Mouse (Mus musculus) adrenal gland, adult 18-20 months (tissue): Measurements from ENCODE around the gene Gm340. TPM values are rescaled to one million over a fixed set of nuclear protein-coding genes. Genes with fewer than 3 reads are reported as not detected.

ENCODE experiments used
- DNase-seq, 2 experiments: peaks; one replicate each; pipeline ENCODE4 v3.0.0; 2021 to 2022; ENCODE audit warnings: low spot score in 2 of 2
- microRNA-seq, 2 experiments: library from miRNA; unstranded; fragments of <30 nt; microRNA quantifications; one replicate each; pipeline ENCODE4 v1.2.0; 2021; ENCODE audit warnings: borderline number of aligned reads in 2 of 2
- total RNA-seq, 2 experiments: library from RNA; stranded (reverse); gene quantifications; 1 replicate in 1 of 2; 2 replicates in 1 of 2; pipeline ENCODE4 v1.2.3; 2021

Gm340 gene
- total RNA-seq, 2 experiments from 2014 or later, result 12.6 to 12.9 TPM

DNA sequence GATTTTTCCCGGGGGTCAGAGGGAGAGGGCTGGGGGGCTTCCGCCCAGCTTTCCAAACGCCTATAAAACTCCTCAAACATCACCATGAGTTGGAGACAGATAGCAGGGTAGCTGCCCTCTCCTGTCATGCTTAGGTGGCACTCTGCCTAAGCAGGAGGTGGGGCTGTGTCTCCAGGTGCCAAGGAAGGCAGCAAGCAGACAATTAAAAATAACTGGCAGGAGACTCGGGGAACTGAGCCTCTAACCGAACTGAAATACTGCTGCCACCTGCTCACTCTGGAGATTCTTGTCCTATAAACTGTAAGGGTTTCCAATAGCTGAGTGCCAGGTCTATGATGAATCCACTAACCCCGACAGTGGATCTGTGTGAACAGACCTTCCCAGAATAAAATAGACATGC, 29.5 kb downstream of the Gm340 start:
- no peak for DNase-seq

DNA sequence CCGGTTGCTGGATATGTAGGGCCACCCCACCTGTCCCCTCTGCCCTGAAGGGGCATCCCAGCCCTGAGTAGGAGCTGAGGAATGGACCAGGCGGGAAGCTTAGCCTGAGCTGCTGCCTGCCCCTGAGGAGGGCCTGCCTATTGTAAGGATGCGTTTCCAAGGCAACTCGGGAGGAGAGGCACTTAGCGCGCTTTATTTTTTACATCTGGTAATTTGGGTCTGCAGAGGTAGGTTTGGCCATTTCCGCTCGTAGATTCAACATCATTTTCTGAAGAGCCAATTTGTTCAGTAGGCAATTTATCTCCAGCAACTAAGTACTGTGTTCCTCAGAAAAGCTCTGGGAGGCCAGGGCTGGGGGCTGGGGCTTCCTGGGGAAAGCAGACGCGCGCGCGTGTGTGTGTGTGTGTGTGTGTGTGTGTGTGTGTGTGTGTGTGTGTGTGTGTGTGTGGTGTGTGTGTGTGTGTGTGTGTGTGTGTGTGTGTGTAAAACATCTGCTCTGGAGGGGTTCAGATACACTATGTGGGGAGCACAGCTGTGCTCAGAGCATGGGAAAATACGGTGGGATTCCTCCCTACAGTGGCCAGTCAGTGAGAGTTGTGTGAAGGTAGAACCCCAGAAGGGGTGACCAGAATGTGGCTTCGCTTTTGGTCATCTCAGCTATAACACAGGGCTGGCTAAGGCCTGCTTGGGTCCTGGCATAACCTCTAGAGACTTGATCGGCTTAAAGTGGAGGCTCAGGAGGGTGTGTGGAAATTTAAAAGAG, 31.3 kb downstream of the Gm340 start:
- no peak for DNase-seq

DNA sequence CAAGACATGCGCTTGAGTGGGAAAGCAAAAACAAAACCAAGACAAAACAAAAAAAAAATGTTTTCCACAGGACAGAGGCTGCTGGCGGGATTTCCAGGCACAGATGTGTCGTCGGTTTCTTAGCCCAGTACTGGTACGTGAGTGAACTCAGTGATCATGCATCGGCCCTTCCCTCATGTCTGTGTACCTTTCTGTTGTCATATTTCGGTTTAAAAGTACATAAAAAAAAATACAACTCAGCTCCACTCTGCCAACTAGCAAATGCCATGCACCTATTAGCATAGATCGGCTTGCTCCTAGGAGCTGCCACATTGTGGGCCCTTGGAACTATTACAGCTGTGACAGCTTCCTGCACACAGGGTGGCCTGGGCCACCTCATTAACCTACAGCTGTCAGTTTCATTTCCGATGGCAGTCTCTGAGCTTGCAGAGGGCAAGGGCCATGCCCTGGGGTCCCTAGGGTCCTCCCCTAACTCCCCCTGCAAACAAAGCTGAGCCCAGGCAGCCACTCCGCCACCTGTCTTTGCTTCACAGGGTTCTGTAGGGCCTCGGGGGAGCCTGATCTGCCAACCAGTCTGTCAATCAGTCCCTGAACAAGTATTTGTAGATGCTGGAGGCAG, 33.5 kb downstream of the Gm340 start:
- no peak for DNase-seq

DNA sequence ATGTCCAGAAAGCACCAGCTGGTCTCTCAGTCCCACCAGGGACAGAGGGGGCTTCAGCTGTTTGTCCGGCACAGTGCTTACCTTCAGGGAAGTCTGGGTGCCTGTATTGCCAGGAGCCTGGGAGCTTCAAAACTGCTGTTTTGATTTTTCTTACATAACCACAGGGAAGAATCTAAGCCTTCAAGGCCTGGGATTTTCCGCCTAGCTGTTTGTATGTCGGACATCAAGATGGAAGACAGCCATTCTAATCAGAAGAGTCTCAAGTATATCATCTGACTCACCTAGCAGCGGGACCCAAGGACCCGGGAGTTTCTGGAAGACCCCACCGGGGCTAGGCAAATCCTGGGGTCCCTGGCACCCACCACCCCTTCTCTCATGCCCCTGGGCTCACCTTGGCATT, 34.1 kb downstream of the Gm340 start:
- DNase-seq, result peak in 1 of 2 experiments; percentile 12

DNA sequence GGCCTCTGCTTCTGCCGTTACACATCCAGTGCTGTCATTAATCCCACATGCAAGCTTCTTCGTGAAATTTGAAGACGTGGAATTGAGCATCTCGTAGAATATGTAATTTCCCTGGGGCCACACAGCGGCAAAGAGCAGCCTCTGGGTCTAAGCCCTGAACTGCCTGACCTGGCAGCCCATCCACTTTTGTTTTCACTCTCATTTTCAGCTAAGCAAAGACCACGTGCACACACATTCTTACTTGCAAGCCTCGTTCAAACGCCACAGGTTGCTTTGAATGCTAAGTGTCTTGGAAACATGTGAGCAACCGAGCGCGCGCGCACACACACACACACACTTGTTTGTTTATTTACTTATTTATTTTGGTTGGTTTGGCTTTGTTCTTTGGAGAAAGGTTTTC, 34.9 kb downstream of the Gm340 start:
- no peak for DNase-seq

DNA sequence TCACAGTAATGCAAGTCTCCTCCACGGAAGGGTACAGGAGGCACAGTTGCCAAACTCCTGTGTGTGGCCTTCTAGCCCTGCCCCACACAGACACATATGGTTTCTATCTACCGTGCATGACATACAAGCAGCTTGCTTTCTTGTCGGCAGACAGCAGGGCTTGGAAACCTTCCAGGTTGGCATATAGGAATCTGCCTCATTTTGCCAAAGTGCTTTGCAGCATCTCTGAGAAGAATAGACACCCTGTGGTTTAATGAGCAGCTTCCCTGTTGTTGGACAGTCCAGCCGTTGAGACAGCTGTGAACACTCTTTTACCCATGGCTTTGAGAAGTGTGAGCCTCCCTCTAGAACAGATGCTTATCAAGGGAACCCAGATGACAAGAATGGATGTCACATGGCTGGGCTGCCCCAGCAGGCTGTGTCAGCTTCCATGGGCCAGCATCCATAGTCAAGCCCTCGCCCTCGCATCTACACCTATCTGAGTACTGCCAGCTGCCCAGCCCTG, 36.0 kb downstream of the Gm340 start:
- DNase-seq, result no peak

DNA sequence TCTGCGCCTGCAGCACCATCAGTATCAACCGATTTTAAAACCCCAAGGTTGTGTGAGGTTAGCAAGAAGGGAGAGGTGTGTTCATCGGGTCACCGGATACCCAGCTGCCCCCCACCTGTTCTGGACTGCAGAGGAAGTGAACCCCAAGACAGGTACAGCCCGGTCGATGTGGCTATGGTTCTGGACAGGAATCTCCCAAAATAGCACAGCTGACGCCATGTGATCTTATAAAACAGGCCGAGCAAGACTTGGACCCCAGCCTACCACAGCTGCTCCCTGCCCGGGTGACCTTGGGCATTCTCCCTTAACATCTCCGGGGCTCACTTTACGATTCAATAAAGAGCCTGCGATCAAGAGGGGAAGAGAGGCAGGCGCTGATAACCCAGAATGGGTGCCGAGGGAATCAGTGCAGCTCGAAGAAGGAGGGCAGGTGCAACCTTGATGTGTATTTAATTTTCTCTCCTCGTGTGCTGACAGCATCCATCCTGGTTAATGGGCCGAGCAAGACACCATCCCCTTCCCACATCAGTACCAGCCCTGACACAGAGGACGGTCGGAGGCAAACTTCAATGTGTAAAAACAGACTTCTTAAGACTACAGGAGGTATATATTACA, 36.7 kb downstream of the Gm340 start:
- peak in 1 of 2 experiments; percentile 20 for DNase-seq

DNA sequence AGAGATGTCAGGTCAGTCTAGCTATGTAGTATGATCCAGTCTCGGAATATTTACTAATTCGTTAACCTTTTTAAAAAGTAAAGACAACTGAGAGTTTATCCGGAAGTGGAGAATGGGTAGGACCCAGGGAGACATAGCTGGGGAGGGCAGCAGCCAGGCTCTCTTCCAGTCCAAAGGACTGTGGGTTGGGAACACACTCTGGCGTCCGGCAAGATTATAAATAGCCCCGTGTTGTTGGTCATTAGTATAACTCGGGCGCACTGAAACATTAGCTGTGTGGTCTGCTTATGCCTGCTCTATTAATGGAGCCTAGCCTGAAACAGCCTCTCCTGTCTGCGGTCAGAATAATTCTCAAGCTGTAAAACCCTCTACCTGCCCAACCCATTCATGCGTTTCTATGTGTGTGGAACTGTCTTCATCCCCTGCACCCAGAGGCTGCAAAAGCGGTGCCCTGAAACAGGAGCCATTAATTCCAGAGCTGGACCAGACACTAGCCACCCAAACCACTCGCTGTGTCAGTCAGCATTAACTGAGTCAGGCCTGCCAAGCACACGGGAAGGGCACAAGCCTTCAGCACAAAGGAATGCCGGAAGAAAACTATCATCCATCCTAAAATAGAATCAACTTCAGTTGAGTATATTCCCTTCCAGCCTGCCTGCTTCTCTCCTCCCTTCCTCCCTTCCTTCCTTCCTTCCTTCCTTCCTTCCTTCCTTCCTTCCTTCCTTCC, 38.4 kb downstream of the Gm340 start:
- no peak for DNase-seq

DNA sequence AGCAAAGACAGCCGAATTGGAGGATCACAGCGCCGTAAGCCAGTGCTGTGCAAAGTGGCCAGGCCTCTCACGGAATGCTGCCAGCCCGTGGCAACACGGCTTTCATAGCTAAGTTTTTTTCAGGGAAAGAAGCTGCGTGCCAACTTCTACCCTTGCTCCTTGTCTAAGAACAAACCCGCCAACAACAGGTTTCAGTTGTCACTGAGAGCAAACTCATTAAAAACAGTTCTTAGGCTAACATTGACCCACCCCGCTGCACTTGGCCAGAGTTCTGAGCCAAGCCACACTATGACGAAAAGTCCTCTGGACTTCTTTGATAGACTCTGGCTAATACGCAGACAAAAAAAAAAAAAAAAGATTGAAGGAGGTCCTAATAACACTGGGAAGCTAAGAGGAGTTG, 46.8 kb downstream of the Gm340 start:
- no peak for DNase-seq

DNA sequence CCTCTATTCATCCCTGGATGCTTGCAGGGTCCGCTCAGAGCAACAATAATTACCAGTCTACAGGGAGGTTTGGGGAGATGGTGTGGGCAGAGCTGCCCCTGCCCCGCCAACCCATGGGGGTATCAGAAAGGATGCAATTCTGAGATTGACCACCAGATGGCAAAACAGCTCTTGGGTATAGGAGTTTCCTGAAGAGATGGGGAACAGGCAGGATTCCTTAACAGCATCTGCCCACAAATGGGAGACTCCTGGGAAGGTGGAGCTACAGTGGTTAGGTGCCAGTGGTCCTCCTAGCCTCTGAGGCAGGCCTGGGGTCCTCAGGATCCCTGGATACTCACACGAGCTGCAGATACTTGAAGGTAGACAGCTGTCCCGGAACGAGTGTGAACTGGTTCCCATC, 47.4 kb downstream of the Gm340 start:
- DNase-seq, result peak in 1 of 2 experiments; percentile 53

DNA sequence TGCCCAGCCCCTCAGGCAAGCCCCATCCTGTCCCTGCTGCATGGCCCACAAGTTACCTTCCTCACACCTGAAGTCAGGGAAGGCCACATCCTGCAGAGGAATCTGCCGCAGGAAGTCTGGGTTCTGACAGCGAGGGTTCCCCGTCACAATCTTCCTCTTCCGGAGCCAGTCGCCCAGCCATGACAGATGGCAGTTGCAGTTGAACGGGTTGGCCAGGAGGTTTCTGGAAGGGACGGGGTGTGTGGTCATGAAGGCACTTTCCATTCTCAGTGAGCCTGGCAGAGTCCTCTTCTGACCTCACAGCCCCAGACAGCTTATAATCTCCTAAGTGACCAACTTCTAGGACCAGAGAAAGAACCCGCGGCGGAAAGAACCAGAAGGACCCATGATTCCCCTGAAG, 51.9 kb downstream of the Gm340 start:
- no peak for DNase-seq

DNA sequence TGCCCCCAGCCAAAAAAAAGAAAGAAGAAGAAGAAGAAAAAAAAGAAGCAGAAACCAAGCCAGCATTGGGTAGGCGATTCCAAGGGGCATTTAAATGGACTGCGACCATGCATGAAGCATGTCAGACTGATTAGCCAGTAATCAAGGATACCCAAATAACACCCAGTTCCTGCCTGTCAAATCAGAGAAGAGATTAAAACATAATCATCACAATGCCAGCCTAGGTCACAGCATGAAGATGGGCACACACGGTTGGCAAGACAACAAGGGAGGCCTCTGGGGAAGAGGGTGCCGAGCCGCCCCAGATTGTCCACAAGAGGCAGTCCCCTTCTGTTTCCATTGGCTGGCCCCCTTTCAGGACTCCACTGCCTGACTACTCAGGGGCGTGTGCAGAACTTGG, 52.8 kb downstream of the Gm340 start:
- DNase-seq, result no peak

Small RNAs within 50 kb of the gene (microRNA-seq; reads per million reads assigned to microRNA genes)
- gene Mir8091, result 0 reads per million in 2 experiments

Other genes with a start within 250 kb of the Gm340 start
- 10 to 100 TPM; 10.2 to 13.4 TPM for gene Pik3ap1, start 197.3 kb upstream of the Gm340 start, total RNA-seq
- 10 to 100 TPM; 15.4 to 16.0 TPM for gene Lcor, start 99.7 kb upstream of the Gm340 start, total RNA-seq
- gene Slit1, start 161.3 kb downstream of the Gm340 start, total RNA-seq, result 1 to 10 TPM; 3.5 to 8.0 TPM
- gene Arhgap19, start 219.7 kb downstream of the Gm340 start, total RNA-seq, result 1 to 10 TPM; 4.2 to 4.8 TPM
- gene Frat1, start 247.6 kb downstream of the Gm340 start, total RNA-seq, result 1 to 10 TPM; 4.1 to 4.9 TPM